Mouse (Mus musculus) brain, adult 10 weeks (tissue): ENCODE data around the gene Ndel1. TPM values are rescaled to one million over a fixed set of nuclear protein-coding genes. Genes with fewer than 3 reads are reported as not detected.

ENCODE experiments used
- polyA plus RNA-seq: library from polyadenylated mRNA; stranded (reverse); fragments of 350-450 nt; fragmentation: Illumina TruSeq; extraction: RNeasy Lipid Tissue Mini Kit (QIAGEN cat#74804); gene quantifications from one replicate; pipeline ENCODE4 v1.2.3, GENCODE M21; 2015; ENCODE audit warnings: low read depth, low replicate concordance

Ndel1 gene
- polyA plus RNA-seq, result 127 TPM

DNA sequence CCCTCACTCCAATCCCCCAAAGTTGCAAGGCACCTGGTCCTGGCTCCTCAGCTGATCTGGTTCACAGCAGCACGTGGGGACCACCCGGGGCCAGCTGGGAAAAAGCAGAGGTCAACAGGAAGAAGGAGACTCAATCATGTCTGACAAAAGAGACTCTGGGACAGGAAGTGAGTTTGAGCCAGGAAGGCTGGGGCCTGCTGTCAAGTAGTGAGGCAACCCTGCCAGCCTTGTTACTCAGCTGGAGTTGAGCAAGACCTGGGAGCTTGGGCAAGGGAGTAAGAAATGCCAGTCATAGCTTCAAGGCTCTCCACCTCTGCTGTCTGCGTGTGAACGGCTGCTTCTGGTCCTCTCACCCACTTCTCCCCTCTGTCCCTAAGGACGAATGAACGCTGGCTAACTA lies at the start of gene Ndel1:
Gene Ndel1, minus strand, starts transcription at position 111 of the 400 bp plus-strand sequence.

DNA sequence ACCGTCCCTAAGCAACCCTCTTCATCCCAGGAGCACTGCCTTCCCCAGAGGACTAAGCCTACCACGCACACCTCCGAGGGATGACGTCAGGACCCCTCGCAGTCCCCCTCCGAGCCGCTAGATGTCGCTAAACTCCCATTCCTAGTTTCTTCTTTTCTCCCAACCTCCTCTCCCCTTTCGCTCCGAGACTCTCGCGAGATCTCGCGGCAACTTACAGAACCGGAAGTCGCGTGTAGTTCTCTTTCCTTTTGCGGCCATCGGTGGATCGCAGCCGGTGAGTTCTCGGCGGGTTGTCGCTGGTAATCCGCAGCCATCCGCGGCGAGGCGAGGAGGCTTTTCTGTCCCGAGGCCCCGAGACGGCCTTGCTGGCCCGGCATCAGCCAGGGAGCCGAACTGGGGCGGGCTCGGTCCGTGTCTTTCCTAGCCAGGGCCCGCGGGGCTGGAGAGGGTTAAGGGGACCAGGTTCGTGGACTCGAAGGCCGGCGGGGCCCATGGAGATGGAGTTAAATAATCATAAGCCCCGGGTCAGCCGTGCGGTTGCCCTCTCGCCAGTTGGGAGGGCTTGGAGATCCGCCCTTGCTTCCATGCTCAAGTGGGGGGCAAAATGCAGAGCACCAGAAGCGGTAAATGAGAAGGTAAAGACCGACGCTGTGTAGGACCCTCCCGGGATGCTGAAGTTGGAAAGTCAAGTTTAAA lies 29.8 kb upstream of the Ndel1 start, which contains the start of gene Rpl26:
Gene Rpl26, plus strand, starts transcription at position 233 of the 696 bp plus-strand sequence.

DNA sequence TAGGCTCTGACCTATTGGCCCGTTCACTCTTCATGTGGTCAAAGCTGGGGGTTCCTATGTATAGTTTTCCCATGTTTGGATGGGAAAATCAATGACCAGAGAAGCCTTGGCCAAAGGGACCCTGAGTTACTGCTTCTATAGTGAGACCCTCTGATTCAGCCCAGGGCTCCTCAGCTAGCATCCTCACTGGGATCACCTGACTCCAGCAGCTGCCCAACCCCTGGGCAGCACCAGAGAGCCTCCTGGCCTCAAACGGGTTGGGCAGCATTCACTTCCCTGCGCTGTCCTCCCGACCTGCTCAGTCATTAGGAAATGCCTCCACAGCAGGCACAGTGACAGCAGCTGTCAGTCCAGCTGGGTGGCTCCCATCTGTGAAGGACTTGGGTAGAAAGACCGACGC lies 16.6 kb upstream of the Ndel1 start, which contains the start of gene Rnf222:
Gene Rnf222, plus strand, starts transcription at position 301 of the 400 bp plus-strand sequence.

Other genes starting within 250 kb of the Ndel1 start
- 126 TPM for gene Myh10, start 180.3 kb downstream of the Ndel1 start, polyA plus RNA-seq
- not detected for gene Rnf222, start 16.7 kb upstream of the Ndel1 start, polyA plus RNA-seq
- gene Rpl26, start 29.7 kb upstream of the Ndel1 start, polyA plus RNA-seq, result 2,040 TPM
- 1.1 TPM for gene Odf4, start 55.2 kb upstream of the Ndel1 start, polyA plus RNA-seq
- gene Arhgef15, start 85.6 kb upstream of the Ndel1 start, polyA plus RNA-seq, result 16.4 TPM
- 6.2 TPM for gene Slc25a35, start 96.3 kb upstream of the Ndel1 start, polyA plus RNA-seq
- gene Rangrf, start 103.3 kb upstream of the Ndel1 start, polyA plus RNA-seq, result 41.5 TPM
- 11.4 TPM for gene Pfas, start 136.6 kb upstream of the Ndel1 start, polyA plus RNA-seq
- gene Ctc1, start 144.1 kb upstream of the Ndel1 start, polyA plus RNA-seq, result 35.5 TPM
- gene Aurkb, start 173.8 kb upstream of the Ndel1 start, polyA plus RNA-seq, result 0.54 TPM
- 25.8 TPM for gene Borcs6, start 187.9 kb upstream of the Ndel1 start, polyA plus RNA-seq
- 25.6 TPM for gene Tmem107, start 198.9 kb upstream of the Ndel1 start, polyA plus RNA-seq
- gene Vamp2, start 216.6 kb upstream of the Ndel1 start, polyA plus RNA-seq, result 1,029 TPM
- gene Per1, start 223.4 kb upstream of the Ndel1 start, polyA plus RNA-seq, result 47.8 TPM
- 0.58 TPM for gene Hes7, start 248.5 kb upstream of the Ndel1 start, polyA plus RNA-seq